Mouse (Mus musculus): ENCODE data around the gene Elfn1. TPM values are rescaled to one million over a fixed set of nuclear protein-coding genes. Genes with fewer than 3 reads are reported as not detected.

Gene Elfn1
- total and polyA plus RNA-seq, 3 experiments, result 0.04 to 0.06 TPM; not detected in 1

- H3K79me2 ChIP-seq (replicated peaks; ENCODE audit: control insufficient read depth, extremely low read depth, insufficient read depth, poor library complexity, severe bottlenecking), result no peaks in the 10 kb centered on the region
- H3K27ac ChIP-seq (ENCODE audit: insufficient read depth, low read depth), result no peak overlapping the region
- no peak for DNase-seq (ENCODE audit: extremely low read depth)
- peaks cover 30% of the 10 kb centered on the region for H3K9me3 ChIP-seq (replicated peaks; ENCODE audit: low read length)
- no peaks in the 10 kb centered on the region for H3K36me3 ChIP-seq (replicated peaks in 1 of 2; ENCODE audit: control insufficient read depth in 1 of 2, insufficient read depth in 1 of 2, low read length in 1 of 2)
- in situ Hi-C loops (cut with MboI; ENCODE audit: low pct_ligation_motif_present, low pct_unique_long_range_greater_than_20kb, low sequenced_read_pairs) (no loop called here), dilution Hi-C loops (cut with MboI; ENCODE audit: extremely low pct_ligation_motif_present, extremely low pct_unique_long_range_greater_than_20kb, low sequenced_read_pairs) (no loop called here)
- H3K4me2 ChIP-seq (ENCODE audit: insufficient read depth, low read depth, poor library complexity, severe bottlenecking), result no peak overlapping the region
- H3K4me3 ChIP-seq (replicated peaks in 1 of 3; ENCODE audit: low read depth in 2 of 3, low read length in 2 of 3, poor library complexity in 1 of 3), result no peak overlapping the region
- no peak for TF ChIP-seq JUN (IDR thresholded peaks at IDR 0.05; ENCODE audit: insufficient read depth, low read depth, low read length)
- TF ChIP-seq POLR2A (IDR thresholded peaks at IDR 0.05; ENCODE audit: low read depth, low read length), result no peak
- TF ChIP-seq USF2 (conservative IDR thresholded peaks at IDR 0.05; ENCODE audit: low read depth, low read length), result no peak
- TF ChIP-seq IRF4 (IDR thresholded peaks at IDR 0.05; ENCODE audit: low read depth, low read length), result no peak
- peaks cover 90% of the 10 kb centered on the region for H3K27me3 ChIP-seq (replicated peaks)
- no peak overlapping the region for H3K9ac ChIP-seq (ENCODE audit: insufficient read depth, low read depth)
- peaks cover 4 to 22% of the 10 kb centered on the region in 2 experiments; a peak in 3 of 4 replicates for H3K4me1 ChIP-seq (ENCODE audit: control insufficient read depth in 1 of 2, insufficient read depth in 2 of 2)
Observed at GRCm38 (mm10) chr5:139911506-139911905, 3.8 kb downstream of the Elfn1 start.

GRCm38 (mm10) chr5:139912121-139912771 lies 4.5 kb downstream of the Elfn1 start:
- Histone ChIP-seq H3K9ac (ENCODE audit: insufficient read depth, low read depth) (no peak overlapping the region), H3K79me2 (replicated peaks; ENCODE audit: control insufficient read depth, extremely low read depth, insufficient read depth, poor library complexity, severe bottlenecking) (no peaks in the 10 kb centered on the region), H3K4me2 (ENCODE audit: insufficient read depth, low read depth, poor library complexity, severe bottlenecking) (peak overlapping the region; percentile 74), H3K4me1 (ENCODE audit: control insufficient read depth in 1 of 2, insufficient read depth in 2 of 2) (peaks cover 4 to 22% of the 10 kb centered on the region in 2 experiments; a peak in 3 of 4 replicates), H3K4me3 (replicated peaks in 1 of 3; ENCODE audit: low read depth in 2 of 3, low read length in 2 of 3, poor library complexity in 1 of 3) (no peak overlapping the region), H3K27ac (ENCODE audit: insufficient read depth, low read depth) (no peak overlapping the region), H3K27me3 (replicated peaks) (peaks cover 90% of the 10 kb centered on the region), H3K9me3 (replicated peaks; ENCODE audit: low read length) (peaks cover 25% of the 10 kb centered on the region), H3K36me3 (replicated peaks in 1 of 2; ENCODE audit: control insufficient read depth in 1 of 2, insufficient read depth in 1 of 2, low read length in 1 of 2) (no peaks in the 10 kb centered on the region)
- DNase-seq (ENCODE audit: extremely low read depth), result no peak
- dilution Hi-C loops (cut with MboI; ENCODE audit: extremely low pct_ligation_motif_present, extremely low pct_unique_long_range_greater_than_20kb, low sequenced_read_pairs) (no loop called here), in situ Hi-C loops (cut with MboI; ENCODE audit: low pct_ligation_motif_present, low pct_unique_long_range_greater_than_20kb, low sequenced_read_pairs) (no loop called here)
- TF ChIP-seq UBTF (IDR thresholded peaks at IDR 0.05; ENCODE audit: low read depth, low read length), result no peak
- no peak for TF ChIP-seq USF1 (IDR thresholded peaks at IDR 0.05; ENCODE audit: low read depth, low read length)
- no peak for TF ChIP-seq PAX5 (IDR thresholded peaks at IDR 0.05; ENCODE audit: low read length)
- no peak for TF ChIP-seq JUN (IDR thresholded peaks at IDR 0.05; ENCODE audit: insufficient read depth, low read depth, low read length)

GRCm38 (mm10) chr5:139921666-139922065 lies 13.9 kb downstream of the Elfn1 start:
- TF ChIP-seq ZNF384 (IDR thresholded peaks at IDR 0.05; ENCODE audit: low read depth, low read length) (no peak), JUND (conservative IDR thresholded peaks at IDR 0.05; ENCODE audit: low read depth, low read length) (no peak), USF1 (IDR thresholded peaks at IDR 0.05; ENCODE audit: low read depth, low read length) (no peak)
- H3K36me3 ChIP-seq (replicated peaks in 1 of 2; ENCODE audit: control insufficient read depth in 1 of 2, insufficient read depth in 1 of 2, low read length in 1 of 2), result no peaks in the 10 kb centered on the region
- peaks cover 77% of the 10 kb centered on the region for H3K27me3 ChIP-seq (replicated peaks)
- H3K79me2 ChIP-seq (replicated peaks; ENCODE audit: control insufficient read depth, extremely low read depth, insufficient read depth, poor library complexity, severe bottlenecking), result no peaks in the 10 kb centered on the region
- dilution Hi-C loops (cut with MboI; ENCODE audit: extremely low pct_ligation_motif_present, extremely low pct_unique_long_range_greater_than_20kb, low sequenced_read_pairs), result no loop called here
- H3K4me3 ChIP-seq (replicated peaks in 1 of 3; ENCODE audit: low read depth in 2 of 3, low read length in 2 of 3, poor library complexity in 1 of 3), result no peak overlapping the region
- H3K9ac ChIP-seq (ENCODE audit: insufficient read depth, low read depth), result no peak overlapping the region
- H3K27ac ChIP-seq (ENCODE audit: insufficient read depth, low read depth), result no peak overlapping the region
- H3K9me3 ChIP-seq (replicated peaks; ENCODE audit: low read length), result peaks cover 20% of the 10 kb centered on the region
- no peak for DNase-seq (ENCODE audit: extremely low read depth)
- no peak overlapping the region for H3K4me2 ChIP-seq (ENCODE audit: insufficient read depth, low read depth, poor library complexity, severe bottlenecking)
- in situ Hi-C loops (cut with MboI; ENCODE audit: low pct_ligation_motif_present, low pct_unique_long_range_greater_than_20kb, low sequenced_read_pairs), result no loop called here
- no peaks in the 10 kb centered on the region; a peak in 1 of 4 replicates for H3K4me1 ChIP-seq (ENCODE audit: control insufficient read depth in 1 of 2, insufficient read depth in 2 of 2)
